Mouse (Mus musculus): ENCODE data around the gene Mbnl2.

DNA sequence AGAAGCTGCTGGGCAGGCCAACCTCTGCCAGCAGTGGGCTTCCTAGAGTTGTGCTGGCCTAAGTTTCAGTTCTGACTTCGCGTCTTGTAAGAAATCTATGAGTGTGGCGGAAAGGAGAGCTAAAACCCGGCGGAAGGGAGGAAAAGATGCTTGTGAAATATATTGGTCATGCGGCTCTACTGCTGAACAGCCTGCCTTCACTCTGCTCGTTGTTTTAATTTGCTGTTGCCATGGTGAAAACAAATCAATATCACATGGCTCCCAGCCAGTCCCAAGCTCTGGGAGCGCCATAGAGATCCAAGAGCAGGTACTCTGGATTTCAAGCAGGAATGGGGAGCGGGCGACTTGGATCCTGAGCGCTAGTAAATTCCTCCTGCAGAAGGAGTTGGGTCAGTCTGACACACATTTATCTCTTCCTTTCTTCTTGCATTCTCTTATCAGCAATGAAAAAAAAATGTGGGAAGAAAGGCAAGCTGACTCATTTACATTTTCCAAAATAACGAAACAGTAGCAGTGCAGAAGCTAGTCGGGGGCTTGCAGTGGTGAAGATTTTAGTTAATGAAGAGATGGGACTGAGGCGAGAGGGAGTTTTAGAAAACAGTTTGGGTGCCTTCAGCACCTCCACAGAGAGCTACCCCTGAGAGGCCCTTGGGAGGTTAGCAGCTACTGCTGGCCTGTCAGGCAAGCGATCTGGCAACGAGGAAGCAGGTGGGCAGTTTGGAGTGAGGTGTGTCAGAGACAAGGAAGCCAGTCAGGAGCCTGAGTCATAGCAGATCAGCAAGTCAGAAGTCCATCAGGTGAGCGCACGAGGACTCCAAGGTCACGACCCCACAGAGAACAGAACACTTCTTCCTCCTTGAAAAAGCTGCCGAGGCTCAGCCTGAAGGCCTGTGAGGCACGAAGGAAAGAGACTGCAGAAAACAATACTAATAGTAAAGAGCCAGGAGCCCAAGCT is 3.1 kb downstream of the Mbnl2 start:
- TF ChIP-seq CTCF (IDR thresholded peaks at IDR 0.05; ENCODE audit: low read depth, low read length) (no peak), POLR2A (IDR thresholded peaks at IDR 0.05; ENCODE audit: borderline replicate concordance, low read depth, low read length) (no peak)
